Mouse (Mus musculus): ENCODE results near the gene Btrc. TPM values are rescaled to one million over a fixed set of nuclear protein-coding genes. Genes with fewer than 3 reads are reported as not detected.
A peak's percentile ranks its signal among the peaks of the same experiment; 100 is the strongest.

Gene Btrc
- total and polyA plus RNA-seq, 3 experiments = 14.2 to 30.3 TPM; not detected in 1

DNA sequence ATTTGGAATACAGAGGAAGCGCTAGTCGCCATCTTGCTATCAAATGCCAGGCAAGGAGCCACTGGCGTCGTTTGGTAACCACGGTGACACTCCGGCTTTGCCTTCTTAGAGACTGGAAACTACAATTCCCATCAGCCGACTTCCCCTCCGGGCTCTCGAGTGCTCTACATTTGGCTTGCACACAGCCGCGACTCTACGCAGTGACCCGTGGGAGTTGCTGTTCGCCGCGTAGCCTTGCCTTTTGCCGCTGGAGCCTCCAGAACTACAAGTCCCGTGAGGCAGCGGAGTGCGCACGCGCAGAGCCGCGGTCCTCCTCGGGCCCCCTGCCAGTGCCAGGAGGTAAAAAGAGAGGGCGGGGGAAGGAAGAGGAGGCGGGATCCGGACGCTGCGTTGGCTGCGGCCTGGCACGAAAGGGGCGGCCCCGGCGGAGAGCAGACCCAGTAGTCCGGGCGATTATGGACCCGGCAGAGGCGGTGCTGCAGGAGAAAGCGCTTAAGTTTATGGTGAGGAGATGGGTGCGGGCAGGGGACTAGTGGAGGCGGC, at the start of gene Btrc (continued):
- TF ChIP-seq MYB (IDR thresholded peaks at IDR 0.05; ENCODE audit: low read depth, low read length) = no peak

DNA sequence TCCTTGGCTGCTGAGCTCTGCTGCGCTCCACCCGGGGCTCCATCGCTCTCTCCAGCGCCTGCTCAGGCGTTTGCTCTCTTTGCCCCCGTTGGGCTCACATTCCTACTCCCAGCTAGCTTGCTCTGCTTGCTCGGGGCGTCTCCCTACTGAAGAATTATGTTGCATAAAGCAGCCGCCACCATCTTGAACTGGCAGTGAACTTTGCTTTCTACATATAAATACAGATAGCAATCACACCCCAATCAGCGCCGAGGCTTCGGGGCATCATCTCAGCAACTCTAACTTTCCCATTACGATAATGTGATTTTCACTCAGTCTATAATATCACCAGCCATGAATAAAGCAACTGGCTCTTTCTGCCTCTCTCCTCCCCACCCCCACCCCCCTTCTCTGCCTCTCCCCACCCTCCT, 46.1 kb upstream of the Btrc start:
- Histone ChIP-seq H3K4me3 (ENCODE audit: control insufficient read depth in 1 of 2, insufficient read depth in 1 of 2, low read depth in 2 of 2, low read length in 2 of 2) (no peak overlapping the region), H3K9ac (ENCODE audit: control insufficient read depth, low read depth, low read length, poor library complexity, severe bottlenecking) (no peak overlapping the region), H3K27me3 (ENCODE audit: control insufficient read depth in 1 of 2, insufficient read depth in 2 of 2, low read length in 2 of 2) (peaks cover 0 to 6% of the 10 kb centered on the region in 2 experiments; a peak in 2 of 4 replicates), H3K36me3 (ENCODE audit: control insufficient read depth in 1 of 2, insufficient read depth in 2 of 2, low read length in 2 of 2) (no peaks in the 10 kb centered on the region), H3K27ac (ENCODE audit: control insufficient read depth, low read depth, low read length) (no peak overlapping the region), H3K9me3 (replicated peaks; ENCODE audit: insufficient read depth, low read length) (no peaks in the 10 kb centered on the region), H3K79me2 (ENCODE audit: control insufficient read depth, insufficient read depth, low read length, poor library complexity) (no peaks in the 10 kb centered on the region), H3K4me1 (ENCODE audit: control insufficient read depth in 1 of 2, insufficient read depth in 2 of 2, low read length in 2 of 2) (peaks cover 0 to 3% of the 10 kb centered on the region in 2 experiments; a peak in 2 of 4 replicates)
- no peak for DNase-seq (ENCODE audit: low read depth, low spot score)
- no peak for TF ChIP-seq UBTF (IDR thresholded peaks at IDR 0.05; ENCODE audit: borderline replicate concordance, insufficient read depth, low read depth, low read length)
- no peak for TF ChIP-seq E2F4 (IDR thresholded peaks at IDR 0.05; ENCODE audit: borderline replicate concordance, low read depth, low read length)
- no peak for TF ChIP-seq POLR2AphosphoS5 (IDR thresholded peaks at IDR 0.05; ENCODE audit: borderline replicate concordance, low read depth, low read length)
- TF ChIP-seq MYB (IDR thresholded peaks at IDR 0.05; ENCODE audit: low read depth, low read length) = no peak
- no peak for TF ChIP-seq ETS1 (IDR thresholded peaks at IDR 0.05; ENCODE audit: low read depth, low read length)
- no peak for TF ChIP-seq SIN3A (IDR thresholded peaks at IDR 0.05; ENCODE audit: low read length)
- TF ChIP-seq GATA1 (IDR thresholded peaks at IDR 0.05; ENCODE audit: low read depth, low read length) = no peak
- TF ChIP-seq TAL1 (IDR thresholded peaks at IDR 0.05; ENCODE audit: low read length) = no peak
- no peak for TF ChIP-seq BHLHE40 (IDR thresholded peaks at IDR 0.05; ENCODE audit: borderline replicate concordance, low read depth, low read length)
- TF ChIP-seq HCFC1 (IDR thresholded peaks at IDR 0.05; ENCODE audit: low read depth, low read length) = no peak
- no peak for TF ChIP-seq ZKSCAN1 (IDR thresholded peaks at IDR 0.05; ENCODE audit: low read depth, low read length)
- TF ChIP-seq ZMIZ1 (IDR thresholded peaks at IDR 0.05; ENCODE audit: low read depth, low read length) = no peak
- no peak for TF ChIP-seq ZC3H11A (IDR thresholded peaks at IDR 0.05; ENCODE audit: low read depth, low read length)
- TF ChIP-seq ZNF384 (IDR thresholded peaks at IDR 0.05; ENCODE audit: low read depth, low read length) = no peak
- TF ChIP-seq SMC3 (IDR thresholded peaks at IDR 0.05; ENCODE audit: low read depth, low read length) = no peak
- TF ChIP-seq RCOR1 (IDR thresholded peaks at IDR 0.05; ENCODE audit: low read depth, low read length) = no peak
- no peak for TF ChIP-seq USF1 (IDR thresholded peaks at IDR 0.05; ENCODE audit: low read depth, low read length)

DNA sequence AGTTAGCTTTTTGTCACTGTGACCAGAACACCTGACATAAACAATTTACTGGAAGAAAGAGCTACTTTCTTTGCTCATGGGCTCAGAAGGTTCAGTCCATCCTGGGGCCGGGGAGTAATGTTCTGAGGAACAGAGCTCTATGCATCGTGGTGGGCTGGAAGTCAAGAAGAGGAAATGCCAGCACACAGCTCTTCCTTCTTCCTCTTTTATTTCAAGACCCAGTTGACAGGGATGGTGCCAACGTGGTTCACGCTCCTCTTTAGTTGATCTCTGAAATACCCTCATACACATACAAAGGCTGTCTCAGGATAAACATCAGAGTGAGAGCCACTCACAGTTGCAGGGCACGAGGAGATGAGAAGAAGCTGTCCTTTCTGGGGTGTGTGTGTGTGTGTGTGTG, 42.5 kb upstream of the Btrc start:
- H3K27ac ChIP-seq (ENCODE audit: control insufficient read depth, low read depth, low read length) = no peak overlapping the region
- no peaks in the 10 kb centered on the region for H3K79me2 ChIP-seq (ENCODE audit: control insufficient read depth, insufficient read depth, low read length, poor library complexity)
- no peak for TF ChIP-seq POLR2AphosphoS2 (IDR thresholded peaks at IDR 0.05; ENCODE audit: low read length)
- no peak for TF ChIP-seq MAZ (IDR thresholded peaks at IDR 0.05; ENCODE audit: low read depth, low read length)
- no peak for TF ChIP-seq SMC3 (IDR thresholded peaks at IDR 0.05; ENCODE audit: low read depth, low read length)
- TF ChIP-seq USF2 (IDR thresholded peaks at IDR 0.05; ENCODE audit: borderline replicate concordance in 1 of 2, insufficient read depth in 1 of 2, low read depth in 1 of 2, low read length in 2 of 2) = no peak
- no peak for TF ChIP-seq CTCF (IDR thresholded peaks at IDR 0.05 in 2 of 3, conservative IDR thresholded peaks at IDR 0.05 in 1 of 3; ENCODE audit: control insufficient read depth in 1 of 3, insufficient read depth in 1 of 3, low read depth in 2 of 3, low read length in 3 of 3, poor library complexity in 1 of 3, severe bottlenecking in 1 of 3)
- no peak for TF ChIP-seq MYB (IDR thresholded peaks at IDR 0.05; ENCODE audit: low read depth, low read length)
- TF ChIP-seq NRF1 (IDR thresholded peaks at IDR 0.05; ENCODE audit: insufficient read depth, low read depth, low read length, poor library complexity, severe bottlenecking) = no peak
- no peak for TF ChIP-seq TAL1 (IDR thresholded peaks at IDR 0.05; ENCODE audit: low read length)
- no peak for TF ChIP-seq SIN3A (IDR thresholded peaks at IDR 0.05; ENCODE audit: low read length)
- TF ChIP-seq GABPA (IDR thresholded peaks at IDR 0.05; ENCODE audit: low read depth, low read length) = no peak
- TF ChIP-seq POLR2AphosphoS5 (IDR thresholded peaks at IDR 0.05; ENCODE audit: borderline replicate concordance, low read depth, low read length) = no peak
- TF ChIP-seq MYC (IDR thresholded peaks at IDR 0.05; ENCODE audit: low read depth, low read length) = no peak
- no peak for TF ChIP-seq BHLHE40 (IDR thresholded peaks at IDR 0.05; ENCODE audit: borderline replicate concordance, low read depth, low read length)
- no peak for TF ChIP-seq MEF2A (IDR thresholded peaks at IDR 0.05; ENCODE audit: extremely low read depth, insufficient replicate concordance, low read depth, low read length, poor library complexity, severe bottlenecking)
- TF ChIP-seq USF1 (IDR thresholded peaks at IDR 0.05; ENCODE audit: low read depth, low read length) = no peak
- no peak for TF ChIP-seq NELFE (IDR thresholded peaks at IDR 0.05; ENCODE audit: low read depth, low read length)
- TF ChIP-seq HCFC1 (IDR thresholded peaks at IDR 0.05; ENCODE audit: low read depth, low read length) = no peak
- no peak overlapping the region for H3K4me3 ChIP-seq (ENCODE audit: control insufficient read depth in 1 of 2, insufficient read depth in 1 of 2, low read depth in 2 of 2, low read length in 2 of 2)
- no peaks in the 10 kb centered on the region for H3K36me3 ChIP-seq (ENCODE audit: control insufficient read depth in 1 of 2, insufficient read depth in 2 of 2, low read length in 2 of 2)
- H3K9ac ChIP-seq (ENCODE audit: control insufficient read depth, low read depth, low read length, poor library complexity, severe bottlenecking) = no peak overlapping the region
- peaks cover 0 to 3% of the 10 kb centered on the region in 2 experiments; a peak in 2 of 4 replicates for H3K4me1 ChIP-seq (ENCODE audit: control insufficient read depth in 1 of 2, insufficient read depth in 2 of 2, low read length in 2 of 2)
- DNase-seq (ENCODE audit: low read depth, low spot score) = peak; percentile 56
- no peaks in the 10 kb centered on the region for H3K9me3 ChIP-seq (replicated peaks; ENCODE audit: insufficient read depth, low read length)
- H3K27me3 ChIP-seq (ENCODE audit: control insufficient read depth in 1 of 2, insufficient read depth in 2 of 2, low read length in 2 of 2) = peaks cover 0 to 5% of the 10 kb centered on the region in 2 experiments; a peak in 2 of 4 replicates
